Mouse (Mus musculus) neural tube, embryonic 12.5 days (tissue): Measurements from ENCODE around the gene Hsp90ab1. TPM values are rescaled to one million over a fixed set of nuclear protein-coding genes. Genes with fewer than 3 reads are reported as not detected.

Source experiments
- ATAC-seq: fragments of 200-750 bp; cut with Nextera tagmentation; 2 replicates; pipeline ENCODE4 v1.8.0; 2017; ENCODE audit warnings: low read depth, mild to moderate bottlenecking, moderate TSS enrichment, moderate library complexity; ENCODE audit not compliant: low FRiP score
- H3K27ac ChIP-seq: fragments of 300-500 bp; sonication (generic); 2 replicates; pipeline ENCODE4 v1.5.1; 2016
- H3K27me3 ChIP-seq: fragments of 300-500 bp; sonication (generic); replicated peaks from 2 replicates; pipeline ENCODE4 v1.6.1; 2016; ENCODE audit warnings: mild to moderate bottlenecking
- H3K36me3 ChIP-seq: fragments of 300-500 bp; sonication (generic); 2 replicates; pipeline ENCODE4 v1.6.1; 2016; ENCODE audit warnings: mild to moderate bottlenecking
- H3K4me1 ChIP-seq: fragments of 300-500 bp; sonication (generic); 2 replicates; pipeline ENCODE4 v1.6.1; 2016
- H3K4me2 ChIP-seq: fragments of 300-500 bp; sonication (generic); replicated peaks from 2 replicates; pipeline ENCODE4 v1.6.1; 2016; ENCODE audit warnings: mild to moderate bottlenecking
- H3K4me3 ChIP-seq: fragments of 300-500 bp; sonication (generic); 2 replicates; pipeline ENCODE4 v1.5.1; 2016
- H3K9ac ChIP-seq: fragments of 300-500 bp; sonication (generic); 2 replicates; pipeline ENCODE4 v1.6.1; 2016; ENCODE audit warnings: mild to moderate bottlenecking
- H3K9me3 ChIP-seq: fragments of 300-500 bp; sonication (generic); 2 replicates; pipeline ENCODE4 v1.6.1; 2016; ENCODE audit warnings: mild to moderate bottlenecking
- WGBS: fragments of 180-500 bp; shearing (Covaris S2); methylation state at CpG from one replicate; pipeline ENCODE4 v1.1.7; 2016; 5-methylcytosine and 5-hydroxymethylcytosine counted together
- polyA plus RNA-seq: library from polyadenylated mRNA; unstranded; fragments of >200 nt; fragmentation: Nextera tagmentation; extraction: Ambion mirVana; gene quantifications from 2 replicates; pipeline ENCODE4 v1.2.1, GENCODE M21; 2016

Hsp90ab1 gene
- polyA plus RNA-seq, 1 experiment from 2014 or later, result 1,381 TPM

GRCm38 (mm10) chr17:45572103-45573086, 676 bp downstream of the Hsp90ab1 start:
- Histone ChIP-seq H3K36me3 (peaks cover 44% of the 10 kb centered on the region), H3K4me1 (peaks cover 34% of the 10 kb centered on the region), H3K4me2 (peak overlapping the region; percentile 81), H3K27ac (peak overlapping the region; percentile 84), H3K27me3 (no peaks in the 10 kb centered on the region), H3K9me3 (no peaks in the 10 kb centered on the region), H3K9ac (peak overlapping the region; percentile 99), H3K4me3 (peak overlapping the region; percentile 99)
- peak; percentile 52 for ATAC-seq
- WGBS, result under 1% methylated on average over 57 of the region's 57 CpGs

- no peak overlapping the region for H3K4me2 ChIP-seq
- no peaks in the 10 kb centered on the region for H3K27me3 ChIP-seq
- H3K27ac ChIP-seq, result no peak overlapping the region
- no peak for ATAC-seq
- H3K36me3 ChIP-seq, result peaks cover 63% of the 10 kb centered on the region
- H3K4me1 ChIP-seq, result peaks cover 45% of the 10 kb centered on the region
- no peak overlapping the region for H3K9ac ChIP-seq
- H3K4me3 ChIP-seq, result no peak overlapping the region
- H3K9me3 ChIP-seq, result no peaks in the 10 kb centered on the region
- WGBS, result 89% methylated on average over 4 of the region's 4 CpGs
Observed at GRCm38 (mm10) chr17:45569999-45570398, 3.1 kb downstream of the Hsp90ab1 start.

- WGBS, result 88% methylated on average over 12 of the region's 12 CpGs
- Histone ChIP-seq H3K27ac (no peak overlapping the region), H3K4me1 (peaks cover 46% of the 10 kb centered on the region), H3K27me3 (no peaks in the 10 kb centered on the region), H3K36me3 (peaks cover 63% of the 10 kb centered on the region), H3K4me2 (no peak overlapping the region), H3K4me3 (no peak overlapping the region), H3K9ac (no peak overlapping the region), H3K9me3 (no peaks in the 10 kb centered on the region)
- ATAC-seq, result no peak
Observed at GRCm38 (mm10) chr17:45568990-45569389, 4.1 kb downstream of the Hsp90ab1 start.

GRCm38 (mm10) chr17:45567162-45567601, 5.9 kb downstream of the Hsp90ab1 start:
- Histone ChIP-seq H3K9me3 (no peaks in the 10 kb centered on the region), H3K27ac (no peak overlapping the region), H3K4me2 (0 out of 2 replicates have a peak overlapping the region, but pooled peaks have one; percentile 1), H3K27me3 (no peaks in the 10 kb centered on the region), H3K4me1 (peaks cover 46% of the 10 kb centered on the region), H3K36me3 (peaks cover 63% of the 10 kb centered on the region), H3K9ac (0 out of 2 replicates have a peak overlapping the region, but pooled peaks have one; percentile 21), H3K4me3 (no peak overlapping the region)
- WGBS, result 21% methylated on average over 4 of the region's 4 CpGs
- no peak for ATAC-seq

- 0 out of 2 replicates have a peak overlapping the region, but pooled peaks have one; percentile 9 for H3K4me2 ChIP-seq
- no peak for ATAC-seq
- WGBS, result 71% methylated on average over 18 of the region's 18 CpGs
- H3K27ac ChIP-seq, result no peak overlapping the region
- no peaks in the 10 kb centered on the region for H3K27me3 ChIP-seq
- peaks cover 43% of the 10 kb centered on the region for H3K4me1 ChIP-seq
- H3K9ac ChIP-seq, result 0 out of 2 replicates have a peak overlapping the region, but pooled peaks have one; percentile 21
- H3K36me3 ChIP-seq, result peaks cover 61% of the 10 kb centered on the region
- H3K9me3 ChIP-seq, result no peaks in the 10 kb centered on the region
- H3K4me3 ChIP-seq, result no peak overlapping the region
Observed at GRCm38 (mm10) chr17:45566360-45567161, 6.5 kb downstream of the Hsp90ab1 start.

GRCm38 (mm10) chr17:45566031-45566359, 7.1 kb downstream of the Hsp90ab1 start:
- Histone ChIP-seq H3K9me3 (no peaks in the 10 kb centered on the region), H3K36me3 (peaks cover 55% of the 10 kb centered on the region), H3K4me1 (peaks cover 37% of the 10 kb centered on the region), H3K4me2 (0 out of 2 replicates have a peak overlapping the region, but pooled peaks have one; percentile 9), H3K27me3 (no peaks in the 10 kb centered on the region), H3K9ac (no peak overlapping the region), H3K27ac (no peak overlapping the region), H3K4me3 (no peak overlapping the region)
- ATAC-seq, result no peak
- 92% methylated on average over 1 of the region's 1 CpGs for WGBS

- Histone ChIP-seq H3K4me3 (peak overlapping the region; percentile 79), H3K4me1 (peaks cover 34% of the 10 kb centered on the region), H3K36me3 (peaks cover 46% of the 10 kb centered on the region), H3K27ac (no peak overlapping the region), H3K27me3 (no peaks in the 10 kb centered on the region), H3K9ac (peak overlapping the region; percentile 89), H3K4me2 (peak overlapping the region; percentile 95), H3K9me3 (no peaks in the 10 kb centered on the region)
- WGBS, result 97% methylated on average over 11 of the region's 11 CpGs
- no peak for ATAC-seq
Observed at GRCm38 (mm10) chr17:45565103-45565502, 8.0 kb downstream of the Hsp90ab1 start.

GRCm38 (mm10) chr17:45564531-45565084, 8.5 kb downstream of the Hsp90ab1 start:
- Histone ChIP-seq H3K27ac (peak overlapping the region; percentile 76; the same call in 1 of the 2 replicates), H3K9ac (peak overlapping the region; percentile 89), H3K27me3 (no peaks in the 10 kb centered on the region), H3K36me3 (peaks cover 41% of the 10 kb centered on the region), H3K4me3 (peak overlapping the region; percentile 79), H3K4me2 (peak overlapping the region; percentile 95), H3K4me1 (peaks cover 29% of the 10 kb centered on the region), H3K9me3 (no peaks in the 10 kb centered on the region)
- 14% methylated on average over 18 of the region's 18 CpGs for WGBS
- ATAC-seq, result peak; percentile 15; the same call in 1 of the 2 replicates

GRCm38 (mm10) chr17:45563655-45564530, 9.2 kb downstream of the Hsp90ab1 start, which contains the start of gene Slc35b2:
Gene Slc35b2 (plus strand): TSS chr17:45563874.
- Histone ChIP-seq H3K4me2 (peak within 1 kb of the TSS; percentile 95), H3K9me3 (no peaks in the 10 kb centered on the region), H3K27me3 (no peaks in the 10 kb centered on the region), H3K4me1 (peaks cover 29% of the 10 kb centered on the region), H3K9ac (peak within 1 kb of the TSS; percentile 89), H3K36me3 (peaks cover 34% of the 10 kb centered on the region), H3K27ac (peak within 1 kb of the TSS; percentile 76), H3K4me3 (peak within 1 kb of the TSS; percentile 79)
- 1% methylated on average over 59 of the region's 61 CpGs for WGBS
- peak; percentile 88 for ATAC-seq

- peak overlapping the region; percentile 95; the same call in 1 of the 2 replicates for H3K4me2 ChIP-seq
- H3K36me3 ChIP-seq, result peaks cover 27% of the 10 kb centered on the region
- H3K4me1 ChIP-seq, result peaks cover 25% of the 10 kb centered on the region
- no peak overlapping the region for H3K4me3 ChIP-seq
- no peaks in the 10 kb centered on the region for H3K9me3 ChIP-seq
- H3K27ac ChIP-seq, result no peak overlapping the region
- no peaks in the 10 kb centered on the region for H3K27me3 ChIP-seq
- 81% methylated on average over 12 of the region's 12 CpGs for WGBS
- no peak overlapping the region for H3K9ac ChIP-seq
- ATAC-seq, result no peak
Observed at GRCm38 (mm10) chr17:45563216-45563615, 9.9 kb downstream of the Hsp90ab1 start.
